Mouse (Mus musculus): Measurements from ENCODE around the gene Smyd3.

Gene Smyd3

DNA sequence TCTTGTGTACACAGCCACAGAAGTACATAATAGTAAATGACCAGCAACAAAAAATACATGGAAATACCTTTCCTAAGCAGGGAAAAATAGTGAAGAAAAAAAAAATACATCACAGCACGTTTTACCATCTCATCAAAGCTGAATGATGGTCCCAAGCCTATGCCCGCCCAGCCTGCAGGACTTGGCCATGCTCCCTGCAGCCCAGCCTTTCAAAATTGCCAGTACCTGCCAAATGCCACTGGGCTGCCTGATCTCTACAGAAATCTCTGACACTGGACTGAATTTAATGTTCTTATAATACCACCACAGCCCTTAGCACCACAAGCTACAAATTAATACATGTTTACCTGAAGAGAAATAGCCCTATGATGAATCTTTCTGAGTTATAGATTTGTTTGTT lies 133.5 kb downstream of the Smyd3 start:
- DNase-seq (ENCODE audit: low spot score in 2 of 2): no peak

- no peak for DNase-seq (ENCODE audit: low spot score in 2 of 2)
Measured at GRCm38 (mm10) chr1:179378102-179378501, 139.7 kb downstream of the Smyd3 start.

DNA sequence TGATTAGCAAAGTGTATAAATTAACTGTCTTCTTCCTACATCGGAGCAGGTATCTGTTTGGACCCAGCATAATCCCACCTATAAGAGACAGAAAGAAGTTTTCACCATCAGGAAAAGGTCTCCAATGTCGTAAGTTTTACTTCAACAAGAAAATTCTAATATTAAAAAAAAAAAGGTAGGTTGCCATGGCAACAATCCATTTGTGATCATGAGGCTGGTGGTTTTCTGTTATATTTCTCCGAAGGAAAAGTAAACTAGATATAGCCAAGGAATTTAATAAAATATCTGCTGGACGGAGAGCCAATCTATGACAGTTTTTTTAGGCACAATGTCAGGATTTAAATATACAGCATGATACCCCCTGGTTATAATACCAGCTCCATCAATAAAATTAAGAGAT lies 142.9 kb downstream of the Smyd3 start:
- no peak for DNase-seq (ENCODE audit: low spot score in 2 of 2)

GRCm38 (mm10) chr1:179373911-179374310 lies 143.9 kb downstream of the Smyd3 start:
- no peak for DNase-seq (ENCODE audit: low spot score in 2 of 2)

DNA sequence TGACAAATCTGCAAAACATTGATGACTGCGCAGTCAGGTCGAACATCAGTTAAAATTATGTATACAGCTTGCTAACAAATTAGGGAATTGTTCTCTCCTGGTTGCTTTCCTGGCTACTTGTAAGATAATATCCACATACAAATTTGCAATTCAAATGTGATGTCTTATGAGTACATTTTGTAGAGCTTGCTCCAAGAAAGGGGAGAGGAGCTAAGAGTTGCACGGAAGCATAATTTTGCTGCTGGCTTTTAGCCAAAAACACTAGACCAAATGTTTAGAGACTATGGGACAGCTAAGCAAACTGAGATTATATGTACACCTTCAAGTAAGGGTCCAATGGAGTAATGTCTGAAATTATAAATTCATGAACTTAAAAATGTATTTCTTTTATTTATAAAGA lies 146.7 kb downstream of the Smyd3 start:
- DNase-seq (ENCODE audit: low spot score in 2 of 2): no peak

DNA sequence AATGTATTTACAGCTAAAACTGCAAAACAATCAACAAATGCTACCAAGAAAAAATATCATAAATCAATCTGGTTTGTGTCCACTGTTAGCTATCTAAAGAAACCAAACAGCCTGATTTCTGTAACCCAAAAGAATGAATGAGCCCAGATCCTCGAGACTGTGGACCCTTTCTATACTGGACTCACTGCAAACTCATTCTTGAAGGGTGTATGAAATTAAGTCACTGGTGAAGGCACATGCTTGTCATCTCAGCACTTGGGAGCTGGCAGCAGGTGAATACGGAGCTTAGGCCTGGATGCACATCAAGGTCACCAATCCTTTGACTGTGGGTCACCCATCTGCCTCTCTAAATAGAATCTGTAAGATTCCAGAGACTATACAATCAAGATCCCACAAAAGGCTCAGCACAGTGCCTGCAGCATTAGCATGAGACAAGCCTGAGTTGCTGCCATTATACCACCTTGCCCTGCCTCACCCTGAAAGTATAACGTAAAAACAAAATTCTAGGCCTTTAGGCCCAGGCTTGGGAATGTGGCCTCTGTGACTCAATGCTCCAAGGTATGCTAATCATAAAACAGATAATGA lies 149.3 kb downstream of the Smyd3 start:
- DNase-seq (ENCODE audit: low spot score in 2 of 2): no peak

- no peak for DNase-seq (ENCODE audit: low spot score in 2 of 2)
Measured at GRCm38 (mm10) chr1:179361481-179362466, 156.1 kb downstream of the Smyd3 start.

GRCm38 (mm10) chr1:179357111-179357510 lies 160.7 kb downstream of the Smyd3 start:
- DNase-seq (ENCODE audit: low spot score in 2 of 2): no peak

GRCm38 (mm10) chr1:179354250-179354649 lies 163.6 kb downstream of the Smyd3 start:
- DNase-seq (ENCODE audit: low spot score in 2 of 2): no peak

GRCm38 (mm10) chr1:179345318-179345925 lies 172.4 kb downstream of the Smyd3 start:
- no peak for DNase-seq (ENCODE audit: low spot score in 2 of 2)

DNA sequence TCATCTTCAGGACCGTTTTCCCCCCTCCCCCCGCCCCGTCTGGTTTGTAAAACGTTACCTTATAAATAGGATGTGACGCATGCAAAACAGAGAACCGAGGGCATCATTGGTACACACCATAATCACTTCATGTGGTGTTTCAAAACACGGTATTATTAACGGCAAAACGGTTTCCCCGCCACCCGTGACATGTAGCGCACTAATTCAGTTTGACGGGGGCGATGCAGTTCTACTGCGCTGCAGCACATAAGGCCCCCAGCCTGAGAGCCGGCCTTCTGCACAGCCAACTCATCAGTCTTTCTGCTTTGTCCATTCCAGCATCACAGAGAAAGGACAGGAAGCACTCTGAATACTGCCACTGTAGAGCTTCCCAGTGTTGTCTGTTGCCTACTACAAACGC lies 174.4 kb downstream of the Smyd3 start:
- DNase-seq (ENCODE audit: low spot score in 2 of 2): no peak

- no peak for DNase-seq (ENCODE audit: low spot score in 2 of 2)
Measured at GRCm38 (mm10) chr1:179341589-179341988, 176.3 kb downstream of the Smyd3 start.

GRCm38 (mm10) chr1:179339066-179339465 lies 178.8 kb downstream of the Smyd3 start:
- DNase-seq (ENCODE audit: low spot score in 2 of 2): no peak

GRCm38 (mm10) chr1:179337529-179337928 lies 180.3 kb downstream of the Smyd3 start:
- no peak for DNase-seq (ENCODE audit: low spot score in 2 of 2)

GRCm38 (mm10) chr1:179326965-179327308 lies 190.9 kb downstream of the Smyd3 start:
- DNase-seq (ENCODE audit: low spot score in 2 of 2): no peak

- DNase-seq (ENCODE audit: low spot score in 2 of 2): no peak
Measured at GRCm38 (mm10) chr1:179326262-179326964, 191.4 kb downstream of the Smyd3 start.

DNA sequence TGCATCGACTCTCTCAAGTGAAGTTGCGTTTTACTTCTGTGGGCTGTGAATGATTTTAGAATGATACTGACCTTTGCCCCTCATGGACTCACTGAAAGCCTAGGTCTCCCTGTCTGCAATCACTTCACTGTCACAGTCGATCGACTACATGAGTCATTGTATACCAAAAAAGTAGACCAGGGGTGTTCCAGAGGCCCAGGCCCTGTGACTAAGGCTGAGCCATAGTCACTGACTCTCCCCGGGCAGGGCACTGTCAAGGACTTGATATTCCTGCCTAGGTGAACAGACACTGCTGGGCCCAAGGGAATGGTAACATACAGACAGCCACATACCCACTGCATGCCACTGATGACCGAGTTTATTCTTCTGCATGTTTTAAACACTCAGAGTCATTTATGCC lies 193.6 kb downstream of the Smyd3 start:
- DNase-seq (ENCODE audit: low spot score in 2 of 2): no peak

DNA sequence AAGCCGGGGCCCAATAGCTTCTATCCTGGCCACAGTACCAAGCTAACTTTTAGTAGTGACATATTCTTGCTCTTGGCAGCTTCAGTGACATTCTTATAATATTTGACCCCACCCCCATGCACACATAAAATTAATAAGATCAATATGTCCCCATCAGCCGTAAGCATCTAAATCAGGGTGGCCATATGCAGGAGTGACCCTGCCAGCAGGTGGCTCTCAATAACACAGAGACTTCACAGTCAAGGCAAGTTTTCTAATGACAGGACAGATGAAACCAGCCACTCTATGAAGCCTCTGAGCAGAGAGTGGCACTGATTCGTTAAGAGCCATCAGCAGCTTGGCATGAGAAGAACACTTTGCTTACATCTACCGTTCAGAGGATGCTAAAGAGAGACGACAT lies 204.2 kb downstream of the Smyd3 start:
- DNase-seq (ENCODE audit: low spot score in 2 of 2): no peak

- no peak for DNase-seq (ENCODE audit: low spot score in 2 of 2)
Measured at GRCm38 (mm10) chr1:179309487-179309886, 208.4 kb downstream of the Smyd3 start.

GRCm38 (mm10) chr1:179302446-179303230 lies 215.2 kb downstream of the Smyd3 start:
- DNase-seq (ENCODE audit: low spot score in 2 of 2): peak in 1 of 2 experiments; percentile 32

DNA sequence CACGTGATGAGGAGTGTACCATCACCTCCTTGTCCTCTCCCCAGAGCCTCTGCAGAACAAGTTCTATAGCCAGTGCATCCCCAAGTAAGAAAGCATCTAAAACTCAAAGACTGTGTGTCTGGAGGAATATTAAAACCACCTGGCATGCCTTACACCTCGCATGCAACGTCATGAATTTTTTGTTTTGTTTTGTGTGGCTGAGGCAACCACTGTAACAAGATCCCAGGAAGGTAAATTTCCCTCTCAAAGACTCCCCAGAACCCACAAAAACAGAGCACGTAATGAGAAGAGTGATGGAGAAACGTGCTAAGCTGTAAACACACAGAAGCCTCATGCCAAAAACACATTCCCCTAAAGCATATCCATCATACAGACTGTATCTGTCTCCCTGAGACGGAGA lies 222.2 kb downstream of the Smyd3 start:
- DNase-seq (ENCODE audit: low spot score in 2 of 2): no peak
